Mouse (Mus musculus): ENCODE results near the gene Gm11569. TPM values are rescaled to one million over a fixed set of nuclear protein-coding genes. Genes with fewer than 3 reads are reported as not detected.
"Not testable (repeated sequence)": the region's sequence is repeated elsewhere in the genome, so short reads cannot be mapped to it uniquely, and the experiment has no call there.

Gm11569 gene
- not detected for polyA plus RNA-seq (2017; shearing (Covaris generic))

DNA sequence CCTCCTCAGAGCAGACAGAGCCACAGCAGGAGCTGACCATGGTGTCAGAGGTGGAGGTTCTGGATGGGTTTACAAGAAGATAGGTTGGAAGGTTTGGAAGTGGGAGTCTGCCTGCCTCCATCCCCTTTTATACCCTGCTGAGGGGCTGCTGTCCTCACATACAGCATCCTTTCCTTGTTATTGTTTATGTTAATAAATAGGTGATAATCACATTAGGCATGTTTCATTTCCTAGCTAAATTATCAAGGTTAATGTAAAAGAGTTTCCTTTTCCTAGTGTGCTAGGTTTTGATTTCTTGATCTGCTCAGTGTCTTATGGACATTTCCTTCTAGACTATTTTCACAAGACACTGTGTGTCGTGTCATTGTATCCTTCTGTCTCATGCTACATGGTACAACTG, at the start of gene Gm11569:
Gene Gm11569, minus strand, starts transcription at position 101 of the 400 bp plus-strand sequence.
- ATAC-seq = not testable (repeated sequence)

DNA sequence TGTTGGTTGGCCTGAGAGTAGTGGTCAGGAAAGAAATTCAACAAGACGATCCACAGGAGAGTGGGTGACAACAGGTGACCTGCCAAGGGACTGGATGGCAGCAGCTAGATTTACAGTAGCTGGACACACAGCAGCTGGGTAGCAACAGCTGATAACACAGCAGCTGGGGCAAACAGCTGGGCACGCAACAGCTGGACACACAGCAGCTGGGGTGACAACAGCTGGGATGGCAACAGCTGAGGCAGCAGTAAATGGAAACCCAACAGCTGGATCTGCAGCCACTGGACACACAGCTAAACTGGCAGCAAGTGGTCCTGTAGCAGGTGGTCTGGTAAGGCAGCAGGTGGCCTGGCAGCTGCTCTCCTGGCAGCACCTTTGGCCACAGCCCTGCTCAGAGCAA, 48.0 kb upstream of the Gm11569 start:
- no peak for ATAC-seq

DNA sequence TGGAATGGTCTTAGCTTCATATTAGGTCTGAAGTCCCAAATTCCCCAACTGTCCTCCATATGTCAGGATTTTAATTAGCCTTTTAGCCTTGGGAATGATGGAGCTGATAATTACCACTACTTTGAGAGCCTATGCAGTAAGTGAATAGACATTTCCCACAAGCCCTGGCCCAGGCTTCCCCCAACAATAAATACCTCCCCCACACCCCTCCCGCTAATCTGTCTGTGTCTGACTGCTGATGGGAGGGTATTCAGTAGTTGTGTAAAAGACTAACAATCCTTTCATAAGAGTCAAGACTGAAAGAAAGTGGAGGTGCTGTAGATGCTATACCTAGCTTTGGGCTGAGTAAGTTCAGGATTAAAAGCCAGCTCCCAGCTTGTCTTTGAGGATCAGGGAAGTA, 43.5 kb upstream of the Gm11569 start:
- ATAC-seq = no peak

DNA sequence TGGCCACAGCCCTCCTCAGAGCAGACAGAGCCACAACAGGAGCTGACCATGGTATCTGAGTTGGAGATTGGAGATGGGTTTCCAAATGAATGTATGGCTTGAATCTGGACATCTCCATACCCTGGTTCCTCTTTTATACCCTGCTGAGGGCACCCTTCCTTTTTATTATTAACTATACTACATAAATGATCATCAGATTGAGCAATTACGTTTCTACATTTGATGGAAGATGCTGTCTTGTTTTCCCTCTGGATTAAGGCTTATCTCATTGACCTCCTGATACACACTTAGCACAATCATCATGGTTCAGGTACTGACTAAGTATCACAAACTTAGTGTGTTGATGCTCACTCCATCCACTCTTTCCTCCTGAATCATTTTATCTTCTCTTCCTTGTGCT, 39.2 kb upstream of the Gm11569 start, which contains the start of gene 2300003K06Rik:
Gene 2300003K06Rik, minus strand, starts transcription at position 101 of the 400 bp plus-strand sequence.
- ATAC-seq = no peak

DNA sequence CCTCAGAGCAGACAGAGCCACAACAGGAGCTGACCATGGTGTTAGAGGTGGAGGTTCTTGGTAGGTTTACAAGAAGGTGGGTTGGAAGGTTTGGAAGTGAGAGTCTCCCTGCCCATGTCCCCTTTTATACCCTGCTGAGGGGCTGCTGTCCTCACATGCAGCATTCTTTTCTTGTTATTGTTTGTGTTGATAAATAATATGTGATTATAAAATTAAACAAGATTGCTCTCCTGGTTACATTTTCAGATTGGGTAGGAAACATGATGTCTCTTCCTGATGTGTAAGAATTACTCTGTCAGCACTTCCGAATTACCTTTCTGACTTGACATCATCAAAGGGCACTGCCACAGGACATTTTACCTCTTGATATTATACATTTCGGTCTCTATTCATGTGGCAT, 16.8 kb upstream of the Gm11569 start, which contains the start of gene Gm11564:
Gene Gm11564, minus strand, starts transcription at position 101 of the 400 bp plus-strand sequence.
- ATAC-seq = not testable (repeated sequence)

DNA sequence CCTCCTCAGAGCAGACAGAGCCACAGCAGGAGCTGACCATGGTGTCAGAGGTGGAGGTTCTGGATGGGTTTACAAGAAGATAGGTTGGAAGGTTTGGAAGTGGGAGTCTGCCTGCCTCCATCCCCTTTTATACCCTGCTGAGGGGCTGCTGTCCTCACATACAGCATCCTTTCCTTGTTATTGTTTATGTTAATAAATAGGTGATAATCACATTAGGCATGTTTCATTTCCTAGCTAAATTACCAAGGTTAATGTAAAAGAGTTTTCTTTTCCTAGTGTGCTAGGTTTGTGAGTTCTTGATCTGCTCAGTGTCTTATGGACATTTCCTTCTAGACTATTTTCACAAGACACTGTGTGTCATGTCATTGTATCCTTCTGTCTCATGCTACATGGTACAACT, 11.1 kb upstream of the Gm11569 start, which contains the start of gene Krtap4-13:
Gene Krtap4-13, minus strand, starts transcription at position 101 of the 400 bp plus-strand sequence.
- not testable (repeated sequence) for ATAC-seq

DNA sequence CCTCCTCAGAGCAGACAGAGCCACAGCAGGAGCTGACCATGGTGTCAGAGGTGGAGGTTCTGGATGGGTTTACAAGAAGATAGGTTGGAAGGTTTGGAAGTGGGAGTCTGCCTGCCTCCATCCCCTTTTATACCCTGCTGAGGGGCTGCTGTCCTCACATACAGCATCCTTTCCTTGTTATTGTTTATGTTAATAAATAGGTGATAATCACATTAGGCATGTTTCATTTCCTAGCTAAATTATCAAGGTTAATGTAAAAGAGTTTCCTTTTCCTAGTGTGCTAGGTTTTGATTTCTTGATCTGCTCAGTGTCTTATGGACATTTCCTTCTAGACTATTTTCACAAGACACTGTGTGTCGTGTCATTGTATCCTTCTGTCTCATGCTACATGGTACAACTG, 5.6 kb upstream of the Gm11569 start, which contains the start of gene Gm11554:
Gene Gm11554, minus strand, starts transcription at position 101 of the 400 bp plus-strand sequence.
- not testable (repeated sequence) for ATAC-seq

DNA sequence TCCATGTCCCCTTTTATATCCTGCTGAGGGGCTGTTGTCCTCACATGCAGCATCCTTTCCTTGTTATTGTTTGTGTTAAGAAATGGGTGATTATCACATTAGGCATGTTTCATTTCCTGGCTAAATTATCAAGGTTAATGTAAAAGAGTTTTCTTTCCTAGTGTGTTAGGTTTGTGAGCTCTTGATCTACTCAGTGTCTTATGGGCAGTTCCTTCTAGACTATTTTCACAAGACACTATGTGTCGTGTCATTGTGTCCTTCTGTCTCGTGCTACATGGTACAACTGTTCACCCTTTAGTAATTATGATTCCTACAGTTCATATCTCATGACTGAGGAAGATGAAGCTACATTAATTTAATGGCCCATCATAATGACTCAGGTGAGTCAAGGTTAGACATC, 5.4 kb downstream of the Gm11569 start, which contains the start of gene Gm11596:
Gene Gm11596, minus strand, starts transcription at position 101 of the 400 bp plus-strand sequence.
- no peak for ATAC-seq

DNA sequence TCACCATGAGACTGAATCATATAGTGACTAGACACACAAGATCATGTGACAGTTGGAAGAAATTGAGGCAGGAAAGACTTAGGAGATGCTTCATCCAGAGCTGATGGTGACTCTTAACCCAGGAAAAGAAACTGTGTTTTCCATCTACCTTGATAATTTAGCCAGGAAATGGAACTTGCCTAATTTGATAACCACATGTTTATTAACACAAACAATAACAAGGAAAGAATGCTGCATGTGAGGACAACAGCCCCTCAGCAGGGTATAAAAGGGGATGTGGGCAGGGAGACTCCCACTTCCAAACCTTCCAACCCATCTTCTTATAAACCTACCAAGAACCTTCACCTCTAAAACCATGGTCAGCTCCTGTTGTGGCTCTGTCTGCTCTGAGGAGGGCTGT, 13.8 kb downstream of the Gm11569 start, which contains the start of gene Krtap4-9:
Gene Krtap4-9, plus strand, starts transcription at position 301 of the 400 bp plus-strand sequence.
- ATAC-seq = not testable (repeated sequence)

DNA sequence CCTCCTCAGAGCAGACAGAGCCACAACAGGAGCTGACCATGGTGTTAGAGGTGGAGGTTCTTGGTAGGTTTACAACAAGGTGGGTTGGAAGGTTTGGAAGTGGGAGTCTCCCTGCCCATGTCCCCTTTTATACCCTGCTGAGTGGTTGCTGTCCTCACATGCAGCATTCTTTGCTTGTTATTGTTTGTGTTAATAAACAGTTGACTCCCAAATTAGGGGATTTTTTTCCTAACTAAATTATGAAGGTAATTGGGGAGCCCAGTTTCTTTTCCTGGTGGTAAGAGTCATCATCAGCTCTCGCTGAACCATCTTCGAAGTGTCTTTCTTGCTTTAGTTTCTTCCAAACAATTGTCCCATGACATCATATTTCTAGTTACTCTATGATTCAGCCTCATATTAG, 18.1 kb downstream of the Gm11569 start, which contains the start of gene Krtap4-8:
Gene Krtap4-8, minus strand, starts transcription at position 101 of the 400 bp plus-strand sequence.
- no peak for ATAC-seq

DNA sequence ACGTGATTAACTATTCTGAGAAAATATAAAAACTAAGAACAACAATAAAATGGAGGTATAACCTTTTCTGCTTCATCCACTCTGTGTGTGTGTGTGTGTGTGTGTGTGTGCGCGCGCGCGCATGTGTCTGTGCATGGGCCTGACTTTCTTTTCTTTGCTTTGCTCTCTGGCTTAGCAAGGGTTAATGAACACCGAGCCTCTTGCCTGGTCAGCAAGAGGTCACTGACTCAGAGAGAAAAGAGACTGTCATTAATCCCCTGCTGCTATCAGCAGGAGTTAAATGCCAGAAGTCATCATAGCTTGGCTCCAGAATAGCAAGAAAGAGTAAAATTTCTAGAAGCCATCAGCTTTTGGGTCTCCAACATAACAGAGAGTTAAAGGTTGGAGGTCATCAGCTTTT, 20.3 kb downstream of the Gm11569 start:
- ATAC-seq = no peak

DNA sequence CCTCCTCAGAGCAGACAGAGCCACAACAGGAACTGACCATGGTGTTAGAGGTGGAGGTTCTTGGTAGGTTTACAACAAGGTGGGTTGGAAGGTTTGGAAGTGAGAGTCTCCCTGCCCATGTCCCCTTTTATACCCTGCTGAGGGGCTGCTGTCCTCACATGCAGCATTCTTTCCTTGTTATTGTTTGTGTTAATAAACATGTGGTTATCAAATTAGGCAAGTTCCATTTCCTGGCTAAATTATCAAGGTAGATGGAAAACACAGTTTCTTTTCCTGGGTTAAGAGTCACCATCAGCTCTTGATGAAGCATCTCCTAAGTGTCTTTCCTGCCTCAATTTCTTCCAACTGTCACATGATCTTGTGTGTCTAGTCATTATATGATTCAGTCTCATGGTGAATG, 25.9 kb downstream of the Gm11569 start, which contains the start of gene Gm11595:
Gene Gm11595, minus strand, starts transcription at position 101 of the 400 bp plus-strand sequence.
- ATAC-seq = not testable (repeated sequence)

DNA sequence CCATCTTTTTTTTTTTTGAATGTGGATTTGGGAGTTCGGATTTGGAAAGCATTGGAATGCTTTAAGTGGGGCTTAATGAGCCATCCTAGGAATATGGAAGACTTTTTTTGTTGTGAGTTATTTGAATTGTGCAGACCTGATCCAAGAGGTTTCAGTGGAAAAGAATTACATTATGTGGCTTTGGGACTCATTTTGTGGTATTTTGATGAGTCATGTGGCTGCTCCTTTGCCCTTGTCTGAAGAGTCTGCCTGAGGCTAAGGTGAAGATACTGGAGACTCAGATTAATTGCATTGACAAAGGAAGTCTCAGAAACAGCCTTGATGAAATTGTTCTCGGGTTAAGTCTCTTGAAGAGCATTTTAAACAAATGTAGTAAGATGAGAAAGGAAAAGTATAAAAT, 30.3 kb downstream of the Gm11569 start:
- ATAC-seq = no peak

DNA sequence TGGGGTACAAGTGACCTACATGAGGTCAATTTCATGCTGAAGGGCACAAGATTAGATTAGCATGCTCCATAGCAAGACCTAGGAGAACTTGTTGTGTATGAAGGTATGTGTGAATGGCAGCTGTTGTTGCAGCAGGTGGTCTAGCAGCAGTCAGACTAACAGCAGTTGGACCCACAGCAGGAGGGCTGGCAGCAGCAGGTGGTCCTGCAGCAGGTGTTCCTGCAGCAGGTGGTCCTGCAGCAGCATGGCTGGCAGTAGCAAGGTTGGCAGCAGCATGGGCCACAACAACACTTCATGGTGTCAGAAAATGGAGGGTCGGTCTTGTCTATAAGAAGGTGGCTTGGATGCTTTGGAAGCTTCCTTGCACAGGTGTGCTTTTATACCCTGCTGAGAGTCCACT, 39.9 kb downstream of the Gm11569 start:
- ATAC-seq = no peak

Other genes starting within 250 kb of the Gm11569 start
- not detected for gene Krtap3-3, start 248.1 kb downstream of the Gm11569 start, polyA plus RNA-seq (2017; shearing (Covaris generic))
- not detected for gene Krtap3-2, start 242.1 kb downstream of the Gm11569 start, polyA plus RNA-seq (2017; shearing (Covaris generic))
- gene Gm11939, start 239.5 kb downstream of the Gm11569 start, polyA plus RNA-seq (2017; shearing (Covaris generic)) = not detected
- not detected for gene Krtap3-1, start 232.3 kb downstream of the Gm11569 start, polyA plus RNA-seq (2017; shearing (Covaris generic))
- not detected for gene Krtap1-5, start 217.9 kb downstream of the Gm11569 start, polyA plus RNA-seq (2017; shearing (Covaris generic))
- not detected for gene Krtap1-4, start 215.3 kb downstream of the Gm11569 start, polyA plus RNA-seq (2017; shearing (Covaris generic))
- gene Krtap1-3, start 207.6 kb downstream of the Gm11569 start, polyA plus RNA-seq (2017; shearing (Covaris generic)) = not detected
- not detected for gene Krtap9-3, start 200.8 kb downstream of the Gm11569 start, polyA plus RNA-seq (2017; shearing (Covaris generic))
- gene Gm11938, start 195.6 kb downstream of the Gm11569 start, polyA plus RNA-seq (2017; shearing (Covaris generic)) = not detected
- gene Gm11937, start 188.7 kb downstream of the Gm11569 start, polyA plus RNA-seq (2017; shearing (Covaris generic)) = not detected
- not detected for gene Krtap2-4, start 184.1 kb downstream of the Gm11569 start, polyA plus RNA-seq (2017; shearing (Covaris generic))
- gene Gm11562, start 178.5 kb downstream of the Gm11569 start, polyA plus RNA-seq (2017; shearing (Covaris generic)) = not detected
- gene Krtap4-1, start 170.7 kb downstream of the Gm11569 start, polyA plus RNA-seq (2017; shearing (Covaris generic)) = not detected
- not detected for gene Krtap4-2, start 163.8 kb downstream of the Gm11569 start, polyA plus RNA-seq (2017; shearing (Covaris generic))
- not detected for gene Krtap4-7, start 154.8 kb downstream of the Gm11569 start, polyA plus RNA-seq (2017; shearing (Covaris generic))
- not detected for gene Gm11555, start 148.7 kb downstream of the Gm11569 start, polyA plus RNA-seq (2017; shearing (Covaris generic))
- not detected for gene Gm11563, start 140.0 kb downstream of the Gm11569 start, polyA plus RNA-seq (2017; shearing (Covaris generic))
- not detected for gene Krtap4-6, start 133.0 kb downstream of the Gm11569 start, polyA plus RNA-seq (2017; shearing (Covaris generic))
- gene Gm14190, start 108.2 kb downstream of the Gm11569 start, polyA plus RNA-seq (2017; shearing (Covaris generic)) = not detected
- not detected for gene Gm14180, start 64.6 kb downstream of the Gm11569 start, polyA plus RNA-seq (2017; shearing (Covaris generic))
- not detected for gene Gm11595, start 26.0 kb downstream of the Gm11569 start, polyA plus RNA-seq (2017; shearing (Covaris generic))
- gene Krtap4-8, start 18.2 kb downstream of the Gm11569 start, polyA plus RNA-seq (2017; shearing (Covaris generic)) = not detected
- gene Krtap4-9, start 13.7 kb downstream of the Gm11569 start, polyA plus RNA-seq (2017; shearing (Covaris generic)) = not detected
- gene Gm11596, start 5.5 kb downstream of the Gm11569 start, polyA plus RNA-seq (2017; shearing (Covaris generic)) = not detected
- gene Gm11554, start 5.5 kb upstream of the Gm11569 start, polyA plus RNA-seq (2017; shearing (Covaris generic)) = not detected
- gene Krtap4-13, start 11.0 kb upstream of the Gm11569 start, polyA plus RNA-seq (2017; shearing (Covaris generic)) = not detected
- gene Gm11564, start 16.7 kb upstream of the Gm11569 start, polyA plus RNA-seq (2017; shearing (Covaris generic)) = not detected
- not detected for gene 2300003K06Rik, start 39.1 kb upstream of the Gm11569 start, polyA plus RNA-seq (2017; shearing (Covaris generic))
- gene Krtap4-16, start 52.7 kb upstream of the Gm11569 start, polyA plus RNA-seq (2017; shearing (Covaris generic)) = not detected
- gene Gm11568, start 59.0 kb upstream of the Gm11569 start, polyA plus RNA-seq (2017; shearing (Covaris generic)) = not detected
- not detected for gene Gm11559, start 65.5 kb upstream of the Gm11569 start, polyA plus RNA-seq (2017; shearing (Covaris generic))
- gene Krtap9-1, start 74.5 kb upstream of the Gm11569 start, polyA plus RNA-seq (2017; shearing (Covaris generic)) = not detected
- gene Gm11567, start 80.3 kb upstream of the Gm11569 start, polyA plus RNA-seq (2017; shearing (Covaris generic)) = not detected
- gene Krtap31-1, start 109.0 kb upstream of the Gm11569 start, polyA plus RNA-seq (2017; shearing (Covaris generic)) = not detected
- not detected for gene Gm11565, start 115.8 kb upstream of the Gm11569 start, polyA plus RNA-seq (2017; shearing (Covaris generic))
- not detected for gene Krtap31-2, start 137.4 kb upstream of the Gm11569 start, polyA plus RNA-seq (2017; shearing (Covaris generic))
- gene Krtap9-5, start 149.5 kb upstream of the Gm11569 start, polyA plus RNA-seq (2017; shearing (Covaris generic)) = not detected
- not detected for gene Krtap29-1, start 180.1 kb upstream of the Gm11569 start, polyA plus RNA-seq (2017; shearing (Covaris generic))
- gene Krtap16-1, start 187.7 kb upstream of the Gm11569 start, polyA plus RNA-seq (2017; shearing (Covaris generic)) = not detected
- not detected for gene Krtap17-1, start 195.1 kb upstream of the Gm11569 start, polyA plus RNA-seq (2017; shearing (Covaris generic))
- not detected for gene Krt33a, start 217.3 kb upstream of the Gm11569 start, polyA plus RNA-seq (2017; shearing (Covaris generic))
- gene Krt33b, start 230.9 kb upstream of the Gm11569 start, polyA plus RNA-seq (2017; shearing (Covaris generic)) = not detected
- gene Krt34, start 242.6 kb upstream of the Gm11569 start, polyA plus RNA-seq (2017; shearing (Covaris generic)) = not detected